Mouse (Mus musculus): ENCODE measurements at regions not wholly inside any gene's neighbourhood (a gene's known extent, or its start where the extent isn't known, plus 50 kb on each side); places are given as distances from the start of the nearest gene placed in this dataset.
A peak's percentile ranks its signal among the peaks of the same experiment; 100 is the strongest.

GRCm38 (mm10) chr19:59685826-59686717 is 227.9 kb downstream of the Emx2 start:
- no peaks in the 10 kb centered on the region for H3K4me1 ChIP-seq (replicated peaks; ENCODE audit: control insufficient read depth, insufficient read depth, low read length)
- H3K9me3 ChIP-seq (ENCODE audit: control insufficient read depth, low read length): no peaks in the 10 kb centered on the region
- no peak for DNase-seq (ENCODE audit: low spot score)
- H3K36me3 ChIP-seq (ENCODE audit: control insufficient read depth, insufficient read depth, low read length): no peaks in the 10 kb centered on the region
- H3K9ac ChIP-seq (ENCODE audit: low read length): no peak overlapping the region
- no peaks in the 10 kb centered on the region for H3K27me3 ChIP-seq (replicated peaks; ENCODE audit: control insufficient read depth, insufficient read depth, low read length)
- no peak overlapping the region for H3K27ac ChIP-seq (ENCODE audit: low read depth)
- no peak overlapping the region for H3K4me3 ChIP-seq (ENCODE audit: low read depth, low read length)
- 79% methylated on average over 19 of the region's 19 CpGs for WGBS
- no peak for ATAC-seq (replicated peaks; ENCODE audit: low FRiP score, low TSS enrichment, low read depth)
- no peak overlapping the region for H3K4me2 ChIP-seq (ENCODE audit: low read length)

GRCm38 (mm10) chr19:59687206-59687605 is 229.0 kb downstream of the Emx2 start:
- WGBS: 79% methylated on average over 7 of the region's 7 CpGs
- Histone ChIP-seq H3K4me1 (replicated peaks; ENCODE audit: control insufficient read depth, insufficient read depth, low read length) (no peaks in the 10 kb centered on the region), H3K9ac (ENCODE audit: low read length) (no peak overlapping the region)

GRCm38 (mm10) chr19:59687681-59688080 is 229.5 kb downstream of the Emx2 start:
- no peak overlapping the region for H3K9ac ChIP-seq (ENCODE audit: low read length)
- H3K4me3 ChIP-seq (ENCODE audit: low read depth, low read length): no peak overlapping the region
- no peaks in the 10 kb centered on the region for H3K4me1 ChIP-seq (replicated peaks; ENCODE audit: control insufficient read depth, insufficient read depth, low read length)
- ATAC-seq (replicated peaks; ENCODE audit: low FRiP score, low TSS enrichment, low read depth): no peak
- no peaks in the 10 kb centered on the region for H3K36me3 ChIP-seq (ENCODE audit: control insufficient read depth, insufficient read depth, low read length)
- no peak overlapping the region for H3K27ac ChIP-seq (ENCODE audit: low read depth)
- WGBS: 65% methylated on average over 1 of the region's 1 CpGs
- no peak overlapping the region for H3K4me2 ChIP-seq (ENCODE audit: low read length)
- DNase-seq (ENCODE audit: low spot score): no peak
- H3K27me3 ChIP-seq (replicated peaks; ENCODE audit: control insufficient read depth, insufficient read depth, low read length): no peaks in the 10 kb centered on the region
- H3K9me3 ChIP-seq (ENCODE audit: control insufficient read depth, low read length): no peaks in the 10 kb centered on the region

More at GRCm38 (mm10) chr19:59687206-59687605, 229.0 kb downstream of the Emx2 start:
- H3K9me3 ChIP-seq (ENCODE audit: control insufficient read depth, low read length): no peaks in the 10 kb centered on the region
- ATAC-seq (replicated peaks; ENCODE audit: low FRiP score, low TSS enrichment, low read depth) (0 out of 2 replicates have a peak, but pooled peaks have one; percentile 47), DNase-seq (ENCODE audit: low spot score) (no peak)
- H3K4me2 ChIP-seq (ENCODE audit: low read length): no peak overlapping the region
- no peaks in the 10 kb centered on the region for H3K27me3 ChIP-seq (replicated peaks; ENCODE audit: control insufficient read depth, insufficient read depth, low read length)
- no peak overlapping the region for H3K4me3 ChIP-seq (ENCODE audit: low read depth, low read length)
- H3K27ac ChIP-seq (ENCODE audit: low read depth): no peak overlapping the region
- no peaks in the 10 kb centered on the region for H3K36me3 ChIP-seq (ENCODE audit: control insufficient read depth, insufficient read depth, low read length)

- Histone ChIP-seq H3K4me1 (replicated peaks; ENCODE audit: control insufficient read depth, insufficient read depth, low read length) (no peaks in the 10 kb centered on the region), H3K9ac (ENCODE audit: low read length) (no peak overlapping the region), H3K36me3 (ENCODE audit: control insufficient read depth, insufficient read depth, low read length) (no peaks in the 10 kb centered on the region), H3K4me2 (ENCODE audit: low read length) (no peak overlapping the region), H3K27me3 (replicated peaks; ENCODE audit: control insufficient read depth, insufficient read depth, low read length) (no peaks in the 10 kb centered on the region), H3K27ac (ENCODE audit: low read depth) (no peak overlapping the region), H3K9me3 (ENCODE audit: control insufficient read depth, low read length) (no peaks in the 10 kb centered on the region), H3K4me3 (ENCODE audit: low read depth, low read length) (no peak overlapping the region)
- ATAC-seq (replicated peaks; ENCODE audit: low FRiP score, low TSS enrichment, low read depth) (no peak), DNase-seq (ENCODE audit: low spot score) (no peak)
- WGBS: 63% methylated on average over 15 of the region's 15 CpGs
These were observed 233.4 kb downstream of the Emx2 start for GRCm38 (mm10) chr19:59691541-59692096.

GRCm38 (mm10) chr19:59697628-59698027 is 239.5 kb downstream of the Emx2 start:
- Histone ChIP-seq H3K9ac (ENCODE audit: low read length) (no peak overlapping the region), H3K36me3 (ENCODE audit: control insufficient read depth, insufficient read depth, low read length) (no peaks in the 10 kb centered on the region), H3K27ac (ENCODE audit: low read depth) (no peak overlapping the region), H3K4me2 (ENCODE audit: low read length) (no peak overlapping the region), H3K4me1 (replicated peaks; ENCODE audit: control insufficient read depth, insufficient read depth, low read length) (no peaks in the 10 kb centered on the region), H3K27me3 (replicated peaks; ENCODE audit: control insufficient read depth, insufficient read depth, low read length) (no peaks in the 10 kb centered on the region), H3K9me3 (ENCODE audit: control insufficient read depth, low read length) (no peaks in the 10 kb centered on the region), H3K4me3 (ENCODE audit: low read depth, low read length) (no peak overlapping the region)
- WGBS: 58% methylated on average over 5 of the region's 5 CpGs
- DNase-seq (ENCODE audit: low spot score): no peak
- ATAC-seq (replicated peaks; ENCODE audit: low FRiP score, low TSS enrichment, low read depth): no peak

GRCm38 (mm10) chr19:59700187-59700586 is 242.0 kb downstream of the Emx2 start:
- DNase-seq (ENCODE audit: low spot score): no peak
- no peak for ATAC-seq (replicated peaks; ENCODE audit: low FRiP score, low TSS enrichment, low read depth)
- H3K36me3 ChIP-seq (ENCODE audit: control insufficient read depth, insufficient read depth, low read length): no peaks in the 10 kb centered on the region
- no peak overlapping the region for H3K4me2 ChIP-seq (ENCODE audit: low read length)
- no peak overlapping the region for H3K27ac ChIP-seq (ENCODE audit: low read depth)
- 63% methylated on average over 3 of the region's 3 CpGs for WGBS
- no peak overlapping the region for H3K4me3 ChIP-seq (ENCODE audit: low read depth, low read length)
- no peak overlapping the region for H3K9ac ChIP-seq (ENCODE audit: low read length)
- no peaks in the 10 kb centered on the region for H3K27me3 ChIP-seq (replicated peaks; ENCODE audit: control insufficient read depth, insufficient read depth, low read length)
- H3K4me1 ChIP-seq (replicated peaks; ENCODE audit: control insufficient read depth, insufficient read depth, low read length): no peaks in the 10 kb centered on the region
- H3K9me3 ChIP-seq (ENCODE audit: control insufficient read depth, low read length): no peaks in the 10 kb centered on the region

- H3K4me3 ChIP-seq (ENCODE audit: low read depth, low read length): no peak overlapping the region
- H3K4me2 ChIP-seq (ENCODE audit: low read length): no peak overlapping the region
- no peaks in the 10 kb centered on the region for H3K9me3 ChIP-seq (ENCODE audit: control insufficient read depth, low read length)
- H3K27ac ChIP-seq (ENCODE audit: low read depth): no peak overlapping the region
- H3K4me1 ChIP-seq (replicated peaks; ENCODE audit: control insufficient read depth, insufficient read depth, low read length): no peaks in the 10 kb centered on the region
- H3K36me3 ChIP-seq (ENCODE audit: control insufficient read depth, insufficient read depth, low read length): no peaks in the 10 kb centered on the region
- H3K9ac ChIP-seq (ENCODE audit: low read length): no peak overlapping the region
- no peaks in the 10 kb centered on the region for H3K27me3 ChIP-seq (replicated peaks; ENCODE audit: control insufficient read depth, insufficient read depth, low read length)
- 67% methylated on average over 5 of the region's 5 CpGs for WGBS
- ATAC-seq (replicated peaks; ENCODE audit: low FRiP score, low TSS enrichment, low read depth) (no peak), DNase-seq (ENCODE audit: low spot score) (no peak)
These were observed 236.3 kb downstream of the Rab11fip2 start for GRCm38 (mm10) chr19:59707106-59707505.

- no peak overlapping the region for H3K27ac ChIP-seq (ENCODE audit: low read depth)
- no peaks in the 10 kb centered on the region for H3K4me1 ChIP-seq (replicated peaks; ENCODE audit: control insufficient read depth, insufficient read depth, low read length)
- H3K9me3 ChIP-seq (ENCODE audit: control insufficient read depth, low read length): no peaks in the 10 kb centered on the region
- ATAC-seq (replicated peaks; ENCODE audit: low FRiP score, low TSS enrichment, low read depth) (no peak), DNase-seq (ENCODE audit: low spot score) (no peak)
- WGBS: 53% methylated on average over 2 of the region's 2 CpGs
- H3K4me2 ChIP-seq (ENCODE audit: low read length): no peak overlapping the region
- H3K36me3 ChIP-seq (ENCODE audit: control insufficient read depth, insufficient read depth, low read length): no peaks in the 10 kb centered on the region
- H3K27me3 ChIP-seq (replicated peaks; ENCODE audit: control insufficient read depth, insufficient read depth, low read length): no peaks in the 10 kb centered on the region
- H3K9ac ChIP-seq (ENCODE audit: low read length): no peak overlapping the region
- no peak overlapping the region for H3K4me3 ChIP-seq (ENCODE audit: low read depth, low read length)
These were observed 234.3 kb downstream of the Rab11fip2 start for GRCm38 (mm10) chr19:59709180-59709579.

GRCm38 (mm10) chr19:59715086-59715485 is 228.4 kb downstream of the Rab11fip2 start:
- Histone ChIP-seq H3K4me2 (ENCODE audit: low read length) (no peak overlapping the region), H3K9me3 (ENCODE audit: control insufficient read depth, low read length) (no peaks in the 10 kb centered on the region), H3K27ac (ENCODE audit: low read depth) (no peak overlapping the region), H3K4me1 (replicated peaks; ENCODE audit: control insufficient read depth, insufficient read depth, low read length) (no peaks in the 10 kb centered on the region), H3K4me3 (ENCODE audit: low read depth, low read length) (no peak overlapping the region), H3K36me3 (ENCODE audit: control insufficient read depth, insufficient read depth, low read length) (no peaks in the 10 kb centered on the region), H3K9ac (ENCODE audit: low read length) (no peak overlapping the region), H3K27me3 (replicated peaks; ENCODE audit: control insufficient read depth, insufficient read depth, low read length) (no peaks in the 10 kb centered on the region)
- WGBS: 82% methylated on average over 2 of the region's 2 CpGs
- DNase-seq (ENCODE audit: low spot score) (no peak), ATAC-seq (replicated peaks; ENCODE audit: low FRiP score, low TSS enrichment, low read depth) (no peak)
